Mouse (Mus musculus) liver, embryonic 15.5 days (tissue): Measurements from ENCODE around the gene Olfr715. TPM values are rescaled to one million over a fixed set of nuclear protein-coding genes. Genes with fewer than 3 reads are reported as not detected.
"Not testable (repeated sequence)": the region's sequence is repeated elsewhere in the genome, so short reads cannot be mapped to it uniquely, and the experiment has no call there.

Source experiments
- ATAC-seq: fragments of 200-750 bp; cut with Nextera tagmentation; 2 replicates; pipeline ENCODE4 v1.8.0; 2017; ENCODE audit warnings: moderate number of reproducible peaks, mild to moderate bottlenecking, moderate library complexity; ENCODE audit not compliant: insufficient read depth
- H3K27ac ChIP-seq: fragments of 300-500 bp; sonication (generic); replicated peaks from 2 replicates; pipeline ENCODE4 v1.5.1; 2015; ENCODE audit warnings: mild to moderate bottlenecking, inconsistent platforms
- H3K27me3 ChIP-seq: fragments of 300-500 bp; sonication (generic); 2 replicates; pipeline ENCODE4 v1.6.1; 2015; ENCODE audit warnings: mild to moderate bottlenecking, inconsistent platforms
- H3K36me3 ChIP-seq: fragments of 300-500 bp; sonication (generic); replicated peaks from 2 replicates; pipeline ENCODE4 v1.6.1; 2015; ENCODE audit warnings: moderate library complexity, mild to moderate bottlenecking, inconsistent platforms
- H3K4me1 ChIP-seq: fragments of 300-500 bp; sonication (generic); replicated peaks from 2 replicates; pipeline ENCODE4 v1.6.1; 2015; ENCODE audit warnings: inconsistent platforms
- H3K4me2 ChIP-seq: fragments of 300-500 bp; sonication (generic); 2 replicates; pipeline ENCODE4 v1.6.1; 2015; ENCODE audit warnings: moderate library complexity, mild to moderate bottlenecking, inconsistent platforms
- H3K4me3 ChIP-seq: fragments of 300-500 bp; sonication (generic); replicated peaks from 2 replicates; pipeline ENCODE4 v1.5.1; 2015; ENCODE audit warnings: mild to moderate bottlenecking, inconsistent platforms
- H3K9ac ChIP-seq: fragments of 300-500 bp; sonication (generic); 2 replicates; pipeline ENCODE4 v1.6.1; 2015; ENCODE audit warnings: moderate library complexity, mild to moderate bottlenecking, inconsistent platforms
- H3K9me3 ChIP-seq: fragments of 300-500 bp; sonication (generic); replicated peaks from 2 replicates; pipeline ENCODE4 v1.6.1; 2016; ENCODE audit warnings: inconsistent platforms
- WGBS: fragments of 180-500 bp; shearing (Covaris S2); methylation state at CpG from one replicate; pipeline ENCODE4 v1.1.7; 2015; ENCODE audit warnings: mixed read lengths; ENCODE audit not compliant: insufficient replicate concordance; 5-methylcytosine and 5-hydroxymethylcytosine counted together
- polyA plus RNA-seq: library from polyadenylated mRNA; unstranded; fragments of >200 nt; fragmentation: Nextera tagmentation; extraction: Ambion mirVana; gene quantifications from 2 replicates; pipeline ENCODE4 v1.2.1, GENCODE M21; 2015

Olfr715 gene
- polyA plus RNA-seq, result not detected in 2 replicates

DNA sequence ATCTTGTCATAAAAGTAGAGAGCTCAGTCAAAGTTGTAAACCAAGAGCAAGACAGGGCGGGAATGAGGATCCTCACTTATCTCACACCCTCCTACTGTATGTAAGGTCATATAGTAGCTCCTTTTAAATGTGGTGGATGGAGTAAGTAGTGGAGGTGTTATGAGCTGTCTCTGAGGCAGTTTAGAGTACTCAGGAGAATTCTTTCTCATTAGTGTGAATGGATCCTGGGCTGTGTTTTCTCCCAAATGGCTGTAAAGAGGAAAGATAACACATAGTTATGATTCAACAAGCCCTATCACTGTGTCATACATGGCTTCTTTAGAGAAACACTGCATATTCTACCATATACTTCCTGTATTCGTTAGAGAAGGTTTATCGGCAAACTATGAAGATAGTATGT is at the start of gene Olfr715:
Gene Olfr715 (minus strand): TSS at position 101 of the 400 bp plus-strand sequence.
- H3K27me3 ChIP-seq, H3K27ac ChIP-seq, H3K36me3 ChIP-seq, H3K4me3 ChIP-seq, ATAC-seq, H3K9ac ChIP-seq, H3K4me1 ChIP-seq, H3K4me2 ChIP-seq, H3K9me3 ChIP-seq: not testable (repeated sequence)
- 42% methylated on average over 3 of the region's 3 CpGs for WGBS

DNA sequence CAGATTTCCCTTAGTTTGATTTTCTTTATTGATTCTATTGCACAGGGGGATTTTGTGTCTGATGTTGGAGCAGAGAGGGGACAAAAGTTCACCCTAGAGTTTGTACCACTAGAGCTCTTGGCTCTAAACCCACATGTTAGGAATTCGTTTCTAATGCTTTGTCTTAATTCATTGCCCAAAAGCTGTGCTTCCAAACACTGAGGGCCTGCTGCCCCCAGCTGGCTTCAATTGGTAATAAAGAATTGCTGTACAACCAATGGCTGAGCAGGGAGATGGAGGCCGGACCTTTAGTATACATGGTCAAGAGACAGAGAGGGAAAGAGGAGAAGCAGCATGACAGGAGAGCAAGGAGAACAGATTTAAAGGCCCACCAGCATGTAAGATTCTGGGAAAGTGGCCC is 49.5 kb upstream of the Olfr715 start:
- ATAC-seq, result no peak
- 38% methylated on average over 2 of the region's 2 CpGs for WGBS
- H3K4me3 ChIP-seq, result no peak overlapping the region

DNA sequence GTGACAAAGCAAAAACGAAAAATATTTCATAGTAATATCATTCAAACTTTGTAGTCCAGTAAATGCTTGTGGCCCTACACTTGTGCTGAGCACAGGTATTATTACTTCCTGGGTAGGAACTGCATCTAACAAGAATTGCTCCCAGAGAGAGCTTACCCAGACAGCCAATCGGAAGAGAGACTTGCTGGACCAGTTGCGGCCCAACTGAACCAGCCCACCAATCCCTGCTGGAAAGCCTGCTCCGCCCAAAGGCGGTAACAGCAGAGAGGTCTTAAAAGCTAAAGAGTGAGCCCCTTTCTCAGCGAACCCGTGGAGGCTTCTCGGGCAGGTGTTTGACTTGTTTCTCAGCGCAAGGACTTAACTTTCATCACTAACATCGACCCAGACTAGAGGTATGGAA is 35.8 kb upstream of the Olfr715 start, which contains the start of gene Nlrp14:
Gene Nlrp14 (plus strand): TSS at position 301 of the 400 bp plus-strand sequence.
- no peaks in the 10 kb centered on the region for H3K9me3 ChIP-seq
- no peak for ATAC-seq
- no peaks in the 10 kb centered on the region for H3K27me3 ChIP-seq
- no peaks in the 10 kb centered on the region for H3K4me1 ChIP-seq
- no peak within 1 kb of the TSS for H3K9ac ChIP-seq
- no peak within 1 kb of the TSS for H3K4me2 ChIP-seq
- WGBS, result 61% methylated on average over 10 of the region's 10 CpGs
- H3K36me3 ChIP-seq, result no peaks in the 10 kb centered on the region
- no peak within 1 kb of the TSS for H3K27ac ChIP-seq
- H3K4me3 ChIP-seq, result no peak within 1 kb of the TSS

More for the DNA sequence above, 49.5 kb upstream of the Olfr715 start:
- H3K27ac ChIP-seq, result no peak overlapping the region
- no peaks in the 10 kb centered on the region for H3K27me3 ChIP-seq
- no peak overlapping the region for H3K9ac ChIP-seq
- H3K4me2 ChIP-seq, result no peak overlapping the region
- H3K4me1 ChIP-seq, result no peaks in the 10 kb centered on the region
- H3K9me3 ChIP-seq, result no peaks in the 10 kb centered on the region
- no peaks in the 10 kb centered on the region for H3K36me3 ChIP-seq

DNA sequence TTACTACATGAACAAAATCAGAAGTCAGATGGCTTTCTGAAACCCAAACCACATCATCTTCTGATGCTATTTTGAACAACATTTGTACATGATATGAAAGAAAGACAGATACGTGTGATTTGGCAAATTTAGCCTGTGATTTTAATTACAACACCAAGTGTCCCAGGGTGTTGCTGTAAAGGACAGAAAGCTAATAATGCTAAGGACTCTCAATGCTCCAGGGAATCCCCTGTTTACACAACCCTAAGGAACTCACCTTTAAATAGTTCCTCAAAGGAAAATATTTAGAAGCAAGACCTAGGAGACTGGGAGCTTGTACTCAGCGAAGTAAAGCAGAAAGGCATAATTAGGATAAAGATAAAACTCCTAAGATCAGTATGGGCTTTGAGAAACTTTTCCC is 7.1 kb upstream of the Olfr715 start, which contains the start of gene Olfr716:
Gene Olfr716 (plus strand): TSS at position 301 of the 400 bp plus-strand sequence.
- not testable (repeated sequence) for ATAC-seq, H3K9ac ChIP-seq, H3K27me3 ChIP-seq, H3K4me2 ChIP-seq, H3K4me1 ChIP-seq, H3K27ac ChIP-seq, H3K4me3 ChIP-seq, H3K36me3 ChIP-seq, H3K9me3 ChIP-seq
- WGBS, result 53% methylated on average over 2 of the region's 2 CpGs

DNA sequence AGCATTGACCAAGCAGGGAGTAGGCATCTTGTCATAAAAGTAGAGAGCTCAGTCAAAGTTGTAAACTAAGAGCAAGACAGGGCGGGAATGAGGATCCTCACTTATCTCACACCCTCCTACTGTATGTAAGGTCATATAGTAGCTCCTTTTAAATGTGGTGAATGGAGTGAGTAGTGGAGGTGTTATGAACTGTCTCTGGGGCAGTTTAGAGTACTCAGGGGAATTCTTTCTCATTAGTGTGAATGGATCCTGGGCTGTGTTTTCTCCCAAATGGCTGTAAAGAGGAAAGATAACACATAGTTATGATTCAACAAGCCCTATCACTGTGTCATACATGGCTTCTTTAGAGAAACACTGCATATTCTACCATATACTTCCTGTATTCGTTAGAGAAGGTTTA is 20.6 kb downstream of the Olfr715 start, which contains the start of gene Olfr715b:
Gene Olfr715b (minus strand): TSS at position 101 of the 400 bp plus-strand sequence.
- H3K27me3 ChIP-seq, ATAC-seq, H3K36me3 ChIP-seq, H3K27ac ChIP-seq, H3K4me1 ChIP-seq, H3K9me3 ChIP-seq, H3K4me2 ChIP-seq, H3K4me3 ChIP-seq, H3K9ac ChIP-seq: not testable (repeated sequence)
- WGBS, result 62% methylated on average over 2 of the region's 2 CpGs

DNA sequence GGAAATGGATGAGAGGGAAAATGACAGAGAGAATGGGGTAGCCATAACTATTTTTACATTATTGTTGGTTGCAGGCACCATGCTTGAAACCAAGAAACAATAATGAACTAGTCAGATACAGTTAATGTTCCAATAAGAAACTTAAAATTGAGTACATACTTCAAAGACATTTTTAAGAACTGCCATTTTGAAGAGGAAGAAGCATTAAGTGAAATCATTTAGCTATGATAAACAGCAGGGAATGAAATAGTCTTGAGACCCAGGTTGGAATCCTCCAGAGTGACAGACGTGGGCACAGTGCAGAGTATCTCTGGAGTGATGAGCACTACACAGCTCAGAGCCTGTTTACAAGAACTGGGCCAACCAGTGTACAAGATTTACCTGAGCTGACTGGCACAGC is 38.0 kb downstream of the Olfr715 start, which contains the start of gene Olfr17:
Gene Olfr17 (plus strand): TSS at position 301 of the 400 bp plus-strand sequence.
- no peak within 1 kb of the TSS for H3K4me2 ChIP-seq
- H3K4me1 ChIP-seq, result no peaks in the 10 kb centered on the region
- 20% methylated on average over 1 of the region's 1 CpGs for WGBS
- H3K9me3 ChIP-seq, result no peaks in the 10 kb centered on the region
- no peaks in the 10 kb centered on the region for H3K27me3 ChIP-seq
- no peak for ATAC-seq
- H3K4me3 ChIP-seq, result no peak within 1 kb of the TSS
- no peak within 1 kb of the TSS for H3K9ac ChIP-seq
- no peaks in the 10 kb centered on the region for H3K36me3 ChIP-seq
- H3K27ac ChIP-seq, result no peak within 1 kb of the TSS

Other genes starting within 250 kb of the Olfr715 start
- gene Olfr706, start 242.9 kb downstream of the Olfr715 start, polyA plus RNA-seq, result not detected in 2 replicates
- gene Olfr707, start 229.8 kb downstream of the Olfr715 start, polyA plus RNA-seq, result not detected in 2 replicates
- not detected in 2 replicates for gene Olfr1532-ps1, start 223.1 kb downstream of the Olfr715 start, polyA plus RNA-seq
- gene Olfr709-ps1, start 198.9 kb downstream of the Olfr715 start, polyA plus RNA-seq, result not detected in 2 replicates
- not detected in 2 replicates for gene Olfr710, start 182.8 kb downstream of the Olfr715 start, polyA plus RNA-seq
- not detected in 2 replicates for gene Olfr6, start 167.1 kb downstream of the Olfr715 start, polyA plus RNA-seq
- gene Olfr711, start 155.6 kb downstream of the Olfr715 start, polyA plus RNA-seq, result not detected in 2 replicates
- gene Olfr2, start 125.0 kb downstream of the Olfr715 start, polyA plus RNA-seq, result not detected in 2 replicates
- gene Olfr713, start 99.9 kb downstream of the Olfr715 start, polyA plus RNA-seq, result not detected in 2 replicates
- gene Olfr714, start 60.1 kb downstream of the Olfr715 start, polyA plus RNA-seq, result not detected in 2 replicates
- gene Olfr17, start 37.9 kb downstream of the Olfr715 start, polyA plus RNA-seq, result not detected in 2 replicates
- not detected in 2 replicates for gene Olfr715b, start 20.7 kb downstream of the Olfr715 start, polyA plus RNA-seq
- not detected in 2 replicates for gene Olfr716, start 7.2 kb upstream of the Olfr715 start, polyA plus RNA-seq
- gene Nlrp14, start 35.9 kb upstream of the Olfr715 start, polyA plus RNA-seq, result not detected in 2 replicates
- not detected in 2 replicates for gene Rbmxl2, start 78.4 kb upstream of the Olfr715 start, polyA plus RNA-seq
- 0.15 and 0.20 TPM in 2 replicates for gene Syt9, start 239.6 kb upstream of the Olfr715 start, polyA plus RNA-seq